Mouse (Mus musculus): ENCODE results near the gene Mslnl.

DNA sequence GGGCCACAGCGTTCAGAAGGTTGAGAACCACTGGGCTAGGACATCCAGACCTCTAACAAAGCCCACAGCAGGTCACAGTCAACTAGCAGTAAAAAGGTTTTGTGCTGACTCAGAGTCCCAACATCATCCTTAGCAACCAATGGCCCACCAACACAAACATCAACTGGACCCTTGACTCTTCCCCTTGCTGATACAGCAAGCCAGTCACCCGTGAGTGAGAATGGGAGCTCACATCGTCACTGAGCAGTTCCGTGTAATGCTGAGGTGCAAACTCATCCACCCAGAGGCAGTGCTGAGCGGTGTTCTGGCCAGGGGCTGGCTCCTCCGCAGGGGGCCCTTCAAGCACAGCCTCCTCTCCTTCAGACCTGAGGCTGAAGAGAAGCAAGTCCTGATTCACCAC is 10.6 kb upstream of the Mslnl start:
- no peak for TF ChIP-seq USF1 (IDR thresholded peaks at IDR 0.05; ENCODE audit: low read depth)
- no peak for TF ChIP-seq POLR2A (IDR thresholded peaks at IDR 0.05; ENCODE audit: insufficient read length, low read depth)
- no peak for TF ChIP-seq E2F4 (IDR thresholded peaks at IDR 0.05; ENCODE audit: insufficient read depth)
- no peak for TF ChIP-seq CEBPB (IDR thresholded peaks at IDR 0.05; ENCODE audit: insufficient read depth, poor library complexity, severe bottlenecking)
- no peak for TF ChIP-seq POLR2AphosphoS2 (IDR thresholded peaks at IDR 0.05; ENCODE audit: insufficient read length, low read depth)
- no peak for TF ChIP-seq MYOG (IDR thresholded peaks at IDR 0.05; ENCODE audit: control insufficient read depth in 1 of 3, insufficient read depth in 1 of 3, insufficient read length in 2 of 3, low read depth in 2 of 3)
- TF ChIP-seq MAX (IDR thresholded peaks at IDR 0.05; ENCODE audit: low read depth): no peak
- no peak for TF ChIP-seq SRF (IDR thresholded peaks at IDR 0.05; ENCODE audit: control insufficient read depth, insufficient read length, low read depth)
- TF ChIP-seq TCF12 (IDR thresholded peaks at IDR 0.05; ENCODE audit: insufficient read depth, poor library complexity, severe bottlenecking): no peak
